Comparison of ENCODE assay signal across 20 mouse cellular contexts in genomic region chr11:88510282-88510850, GRCm38 (mm10).
DNase-seq lines count a peak whose midpoint lies in the region; ATAC-seq and TF ChIP-seq lines count a peak whose summit lies in the region.
"Had no signal": no experiment of that assay in that cellular context is flagged by ENCODE, and none has a peak within 500 bp of the region (broad histone marks: within the 10 kb centered on the region; RNA-seq: fewer than 3 reads in every experiment).

No protein-coding gene starts in this region.

- H3K27ac ChIP-seq in heart, embryonic 13.5 days (replicated peaks) = 0 out of 2 replicates have a peak overlapping the region, but pooled peaks have one; percentile 20
- peak overlapping the region; percentile 82; the same call in 1 of the 2 replicates for H3K27ac ChIP-seq in midbrain, embryonic 10.5 days (replicated peaks)
- H3K27ac ChIP-seq in midbrain, embryonic 14.5 days (replicated peaks; ENCODE audit: low read depth, low read length) = no peak overlapping the region
- H3K27ac ChIP-seq: embryonic facial prominence, embryonic 12.5 days; forebrain, embryonic 15.5 days; heart, adult 2 months; limb, embryonic 13.5 days; liver, embryonic 15.5 days had no signal

- no peak overlapping the region for H3K9ac ChIP-seq in heart, embryonic 13.5 days
- H3K9ac ChIP-seq in midbrain, embryonic 14.5 days (replicated peaks; ENCODE audit: low read length) = no peak overlapping the region
- H3K9ac ChIP-seq: embryonic facial prominence, embryonic 12.5 days; forebrain, embryonic 15.5 days; limb, embryonic 13.5 days; liver, embryonic 15.5 days; midbrain, embryonic 15.5 days had no signal

- 72% methylated on average over 8 of the region's 8 CpGs for WGBS in heart, embryonic 13.5 days
- 91% methylated on average over 8 of the region's 8 CpGs for WGBS in midbrain, embryonic 10.5 days
- WGBS in midbrain, embryonic 14.5 days = 89% methylated on average over 8 of the region's 8 CpGs

- no peaks in the 10 kb centered on the region for H3K27me3 ChIP-seq in heart, embryonic 13.5 days (replicated peaks)
- H3K27me3 ChIP-seq in midbrain, embryonic 10.5 days (ENCODE audit: low read depth, poor library complexity, severe bottlenecking) = no peaks in the 10 kb centered on the region
- H3K27me3 ChIP-seq in midbrain, embryonic 14.5 days (ENCODE audit: control insufficient read depth, insufficient read depth, low read length) = no peaks in the 10 kb centered on the region
- no peaks in the 10 kb centered on the region for H3K27me3 ChIP-seq in myocyte (ENCODE audit: control insufficient read depth, insufficient read depth, insufficient read length)
- H3K27me3 ChIP-seq: embryonic facial prominence, embryonic 12.5 days; forebrain, embryonic 15.5 days; limb, embryonic 13.5 days; liver, embryonic 15.5 days; midbrain, embryonic 15.5 days had no signal

- no peaks in the 10 kb centered on the region for H3K36me3 ChIP-seq in heart, embryonic 13.5 days
- peaks cover 28% of the 10 kb centered on the region for H3K36me3 ChIP-seq in midbrain, embryonic 10.5 days
- no peaks in the 10 kb centered on the region for H3K36me3 ChIP-seq in midbrain, embryonic 14.5 days (ENCODE audit: control insufficient read depth, insufficient read depth, low read length)
- no peaks in the 10 kb centered on the region for H3K36me3 ChIP-seq in myocyte (ENCODE audit: control insufficient read depth, insufficient read depth)
- H3K36me3 ChIP-seq: embryonic facial prominence, embryonic 12.5 days; forebrain, embryonic 15.5 days; limb, embryonic 13.5 days; liver, embryonic 15.5 days; midbrain, embryonic 15.5 days had no signal

- H3K9me3 ChIP-seq in heart, embryonic 13.5 days = no peaks in the 10 kb centered on the region
- H3K9me3 ChIP-seq in midbrain, embryonic 10.5 days (replicated peaks) = no peaks in the 10 kb centered on the region
- no peaks in the 10 kb centered on the region for H3K9me3 ChIP-seq in midbrain, embryonic 14.5 days (ENCODE audit: control insufficient read depth, low read length)
- H3K9me3 ChIP-seq: embryonic facial prominence, embryonic 12.5 days; forebrain, embryonic 15.5 days; limb, embryonic 13.5 days; liver, embryonic 15.5 days; midbrain, embryonic 15.5 days had no signal

- peak; percentile 51 for DNase-seq in cerebellum, adult 11-12 months
- no peak for DNase-seq in cerebellum, adult 8-10 months
- DNase-seq in heart, adult 18-20 months = no peak
- no peak for DNase-seq in midbrain, embryonic 10.5 days (ENCODE audit: low spot score)
- DNase-seq in midbrain, embryonic 14.5 days = no peak
- DNase-seq in right cerebral cortex, adult 2 months (ENCODE audit: low spot score in 2 of 2) = no peak
- DNase-seq: adrenal gland, postnatal 25 days; heart, adult 2 months; heart, postnatal 10 days; kidney, adult 11 months; right cerebral cortex, postnatal 25 days had no signal

- H3K79me2 ChIP-seq in myocyte (ENCODE audit: control insufficient read depth, insufficient read depth) = peaks cover 8% of the 10 kb centered on the region

- no peak overlapping the region for H3K4me2 ChIP-seq in heart, embryonic 13.5 days
- H3K4me2 ChIP-seq in midbrain, embryonic 14.5 days (ENCODE audit: low read length) = no peak overlapping the region
- no peak overlapping the region for H3K4me2 ChIP-seq in myocyte (ENCODE audit: low read depth)
- H3K4me2 ChIP-seq: embryonic facial prominence, embryonic 12.5 days; forebrain, embryonic 15.5 days; limb, embryonic 13.5 days; liver, embryonic 15.5 days; midbrain, embryonic 15.5 days had no signal

- no peak for ATAC-seq in heart, embryonic 13.5 days (ENCODE audit: extremely low read depth, insufficient number of reproducible peaks, low FRiP score, low TSS enrichment)
- ATAC-seq in midbrain, embryonic 14.5 days (ENCODE audit: low FRiP score, low TSS enrichment) = no peak
- ATAC-seq: forebrain, embryonic 15.5 days; hindbrain, embryonic 16.5 days; midbrain, embryonic 15.5 days had no signal

- peaks cover 76% of the 10 kb centered on the region for H3K4me1 ChIP-seq in heart, embryonic 13.5 days
- H3K4me1 ChIP-seq in midbrain, embryonic 10.5 days = peaks cover 98% of the 10 kb centered on the region
- H3K4me1 ChIP-seq in midbrain, embryonic 14.5 days (ENCODE audit: control insufficient read depth, insufficient read depth, low read length) = peaks cover 69% of the 10 kb centered on the region

- H3K4me3 ChIP-seq in heart, embryonic 13.5 days = no peak overlapping the region
- no peak overlapping the region for H3K4me3 ChIP-seq in midbrain, embryonic 10.5 days
- no peak overlapping the region for H3K4me3 ChIP-seq in midbrain, embryonic 14.5 days (replicated peaks; ENCODE audit: low read depth, low read length)
- H3K4me3 ChIP-seq in myocyte = no peak overlapping the region
- H3K4me3 ChIP-seq: embryonic facial prominence, embryonic 12.5 days; erythroblast, embryonic 14.5 days; forebrain, embryonic 15.5 days; heart, adult 2 months; limb, embryonic 13.5 days; liver, embryonic 15.5 days; midbrain, embryonic 15.5 days had no signal

- TF ChIP-seq POLR2A in myocyte (IDR thresholded peaks at IDR 0.05; ENCODE audit: insufficient read length, low read depth) = no peak

- H3ac ChIP-seq in myocyte (ENCODE audit: control insufficient read depth, insufficient read length) = no peak overlapping the region

TF ChIP-seq in myocyte, 11 proteins besides CTCF, POLR2A, EP300 and RAD21:
- TF ChIP-seq MAX (IDR thresholded peaks at IDR 0.05; ENCODE audit: low read depth) (no peak), TCF12 (IDR thresholded peaks at IDR 0.05; ENCODE audit: insufficient read depth, poor library complexity, severe bottlenecking) (no peak), MYOG (IDR thresholded peaks at IDR 0.05; ENCODE audit: control insufficient read depth in 1 of 3, insufficient read depth in 1 of 3, insufficient read length in 2 of 3, low read depth in 2 of 3) (peak in 2 of 3 experiments; percentile 12 to 42), REST (IDR thresholded peaks at IDR 0.05; ENCODE audit: insufficient read depth, insufficient read length) (no peak), TCF3 (IDR thresholded peaks at IDR 0.05; ENCODE audit: insufficient read length, low read depth) (no peak)
